Mouse (Mus musculus): ENCODE data around the gene Lpin2. TPM values are rescaled to one million over a fixed set of nuclear protein-coding genes. Genes with fewer than 3 reads are reported as not detected.

Lpin2 gene
- polyA plus RNA-seq, 2 experiments = 31.4 to 36.1 TPM

GRCm38 (mm10) chr17:71231998-71232397, 49.6 kb downstream of the Lpin2 start:
- DNase-seq (ENCODE audit: low spot score) = no peak
- 91% methylated on average over 2 of the region's 2 CpGs for WGBS
- Histone ChIP-seq H3K9ac (ENCODE audit: low read depth, low read length, severe bottlenecking) (no peak overlapping the region), H3K36me3 (ENCODE audit: control insufficient read depth, insufficient read depth, low read length) (peaks cover 56% of the 10 kb centered on the region), H3K4me3 (replicated peaks; ENCODE audit: low read length) (no peak overlapping the region), H3K27ac (replicated peaks; ENCODE audit: low read depth, low read length) (no peak overlapping the region), H3K9me3 (ENCODE audit: control insufficient read depth, low read length) (no peaks in the 10 kb centered on the region), H3K4me1 (ENCODE audit: control insufficient read depth, insufficient read depth, low read length) (no peaks in the 10 kb centered on the region), H3K4me2 (replicated peaks; ENCODE audit: low read depth, low read length, severe bottlenecking) (no peak overlapping the region), H3K27me3 (ENCODE audit: control insufficient read depth, insufficient read depth, low read length) (no peaks in the 10 kb centered on the region)
- no peak for ATAC-seq (ENCODE audit: low FRiP score, low read depth)
- no peak for TF ChIP-seq POLR2A (IDR thresholded peaks at IDR 0.05; ENCODE audit: borderline replicate concordance, extremely low read depth, insufficient read depth, insufficient read length)

- 93% methylated on average over 4 of the region's 4 CpGs for WGBS
- H3K36me3 ChIP-seq (ENCODE audit: control insufficient read depth, insufficient read depth, low read length) = peaks cover 68% of the 10 kb centered on the region
- H3K4me3 ChIP-seq (replicated peaks; ENCODE audit: low read length) = no peak overlapping the region
These were observed 50.9 kb downstream of the Lpin2 start for GRCm38 (mm10) chr17:71233210-71233609.

GRCm38 (mm10) chr17:71234041-71234594, 51.8 kb downstream of the Lpin2 start:
- H3K4me1 ChIP-seq (ENCODE audit: control insufficient read depth, insufficient read depth, low read length) = no peaks in the 10 kb centered on the region
- no peak for DNase-seq (ENCODE audit: low spot score)
- H3K36me3 ChIP-seq (ENCODE audit: control insufficient read depth, insufficient read depth, low read length) = peaks cover 75% of the 10 kb centered on the region
- H3K27me3 ChIP-seq (ENCODE audit: control insufficient read depth, insufficient read depth, low read length) = no peaks in the 10 kb centered on the region
- no peak for TF ChIP-seq POLR2A (IDR thresholded peaks at IDR 0.05; ENCODE audit: borderline replicate concordance, extremely low read depth, insufficient read depth, insufficient read length)
- no peak overlapping the region for H3K9ac ChIP-seq (ENCODE audit: low read depth, low read length, severe bottlenecking)
- H3K9me3 ChIP-seq (ENCODE audit: control insufficient read depth, low read length) = no peaks in the 10 kb centered on the region
- no peak overlapping the region for H3K4me3 ChIP-seq (replicated peaks; ENCODE audit: low read length)
- H3K4me2 ChIP-seq (replicated peaks; ENCODE audit: low read depth, low read length, severe bottlenecking) = no peak overlapping the region
- ATAC-seq (ENCODE audit: low FRiP score, low read depth) = no peak
- no peak overlapping the region for H3K27ac ChIP-seq (replicated peaks; ENCODE audit: low read depth, low read length)
- WGBS = 89% methylated on average over 12 of the region's 12 CpGs

More at GRCm38 (mm10) chr17:71233210-71233609, 50.9 kb downstream of the Lpin2 start:
- no peak for DNase-seq (ENCODE audit: low spot score)
- no peak for TF ChIP-seq POLR2A (IDR thresholded peaks at IDR 0.05; ENCODE audit: borderline replicate concordance, extremely low read depth, insufficient read depth, insufficient read length)
- H3K4me1 ChIP-seq (ENCODE audit: control insufficient read depth, insufficient read depth, low read length) = no peaks in the 10 kb centered on the region
- H3K9me3 ChIP-seq (ENCODE audit: control insufficient read depth, low read length) = no peaks in the 10 kb centered on the region
- H3K9ac ChIP-seq (ENCODE audit: low read depth, low read length, severe bottlenecking) = no peak overlapping the region
- H3K27me3 ChIP-seq (ENCODE audit: control insufficient read depth, insufficient read depth, low read length) = no peaks in the 10 kb centered on the region
- ATAC-seq (ENCODE audit: low FRiP score, low read depth) = no peak
- H3K4me2 ChIP-seq (replicated peaks; ENCODE audit: low read depth, low read length, severe bottlenecking) = no peak overlapping the region
- H3K27ac ChIP-seq (replicated peaks; ENCODE audit: low read depth, low read length) = no peak overlapping the region

GRCm38 (mm10) chr17:71235229-71235958, 53.0 kb downstream of the Lpin2 start:
- Histone ChIP-seq H3K27ac (replicated peaks; ENCODE audit: low read depth, low read length) (no peak overlapping the region), H3K9me3 (ENCODE audit: control insufficient read depth, low read length) (no peaks in the 10 kb centered on the region), H3K27me3 (ENCODE audit: control insufficient read depth, insufficient read depth, low read length) (no peaks in the 10 kb centered on the region), H3K4me2 (replicated peaks; ENCODE audit: low read depth, low read length, severe bottlenecking) (no peak overlapping the region), H3K9ac (ENCODE audit: low read depth, low read length, severe bottlenecking) (no peak overlapping the region), H3K4me1 (ENCODE audit: control insufficient read depth, insufficient read depth, low read length) (no peaks in the 10 kb centered on the region), H3K36me3 (ENCODE audit: control insufficient read depth, insufficient read depth, low read length) (peaks cover 78% of the 10 kb centered on the region), H3K4me3 (replicated peaks; ENCODE audit: low read length) (no peak overlapping the region)
- no peak for TF ChIP-seq POLR2A (IDR thresholded peaks at IDR 0.05; ENCODE audit: borderline replicate concordance, extremely low read depth, insufficient read depth, insufficient read length)
- ATAC-seq (ENCODE audit: low FRiP score, low read depth) (no peak), DNase-seq (ENCODE audit: low spot score) (no peak)
- WGBS = 86% methylated on average over 12 of the region's 12 CpGs

- H3K36me3 ChIP-seq (ENCODE audit: control insufficient read depth, insufficient read depth, low read length) = peaks cover 84% of the 10 kb centered on the region
- H3K27ac ChIP-seq (replicated peaks; ENCODE audit: low read depth, low read length) = no peak overlapping the region
- no peaks in the 10 kb centered on the region for H3K9me3 ChIP-seq (ENCODE audit: control insufficient read depth, low read length)
- H3K9ac ChIP-seq (ENCODE audit: low read depth, low read length, severe bottlenecking) = no peak overlapping the region
- DNase-seq (ENCODE audit: low spot score) (no peak), ATAC-seq (ENCODE audit: low FRiP score, low read depth) (no peak)
- H3K27me3 ChIP-seq (ENCODE audit: control insufficient read depth, insufficient read depth, low read length) = no peaks in the 10 kb centered on the region
- H3K4me1 ChIP-seq (ENCODE audit: control insufficient read depth, insufficient read depth, low read length) = no peaks in the 10 kb centered on the region
- WGBS = 95% methylated on average over 7 of the region's 7 CpGs
- TF ChIP-seq POLR2A (IDR thresholded peaks at IDR 0.05; ENCODE audit: borderline replicate concordance, extremely low read depth, insufficient read depth, insufficient read length) = no peak
- no peak overlapping the region for H3K4me2 ChIP-seq (replicated peaks; ENCODE audit: low read depth, low read length, severe bottlenecking)
- no peak overlapping the region for H3K4me3 ChIP-seq (replicated peaks; ENCODE audit: low read length)
These were observed 56.1 kb downstream of the Lpin2 start for GRCm38 (mm10) chr17:71238494-71238893.

Measured in limb, embryonic 14.5 days (tissue).